Mouse (Mus musculus) E14TG2a.4 (cell line): Measurements from ENCODE around the gene Mthfsd.

Experiments used
- CTCF ChIP-seq: conservative IDR thresholded peaks from 2 replicates; pipeline ENCODE4 v1.5.1; 2014; ENCODE audit warnings: low read length
- NANOG ChIP-seq: IDR thresholded peaks from 2 replicates; pipeline ENCODE4 v1.6.1; 2014; ENCODE audit warnings: borderline replicate concordance, low read length, mixed read lengths
- POU5F1 ChIP-seq: IDR thresholded peaks from 2 replicates; pipeline ENCODE4 v1.6.1; 2014; ENCODE audit warnings: low read length, borderline replicate concordance

- no peak for TF ChIP-seq CTCF
- no peak for TF ChIP-seq POU5F1
- no peak for TF ChIP-seq NANOG
Observed at GRCm38 (mm10) chr8:121090716-121091115, 17.5 kb downstream of the Mthfsd start.
